Mouse (Mus musculus) embryonic fibroblast, embryonic 13.5 days (primary cell): Measurements from ENCODE around the gene Fam192a.
A peak's percentile ranks its signal among the peaks of the same experiment; 100 is the strongest.

ENCODE experiments used
- CTCF ChIP-seq: IDR thresholded peaks from 2 replicates; pipeline ENCODE4 v1.5.1; 2011; ENCODE audit warnings: mild to moderate bottlenecking, control low read depth, low read length, moderate library complexity, borderline replicate concordance; ENCODE audit not compliant: insufficient read depth
- POLR2A ChIP-seq: IDR thresholded peaks from 2 replicates; pipeline ENCODE4 v1.6.1; 2011; ENCODE audit warnings: low read depth, mild to moderate bottlenecking, control low read depth, low read length, moderate library complexity

DNA sequence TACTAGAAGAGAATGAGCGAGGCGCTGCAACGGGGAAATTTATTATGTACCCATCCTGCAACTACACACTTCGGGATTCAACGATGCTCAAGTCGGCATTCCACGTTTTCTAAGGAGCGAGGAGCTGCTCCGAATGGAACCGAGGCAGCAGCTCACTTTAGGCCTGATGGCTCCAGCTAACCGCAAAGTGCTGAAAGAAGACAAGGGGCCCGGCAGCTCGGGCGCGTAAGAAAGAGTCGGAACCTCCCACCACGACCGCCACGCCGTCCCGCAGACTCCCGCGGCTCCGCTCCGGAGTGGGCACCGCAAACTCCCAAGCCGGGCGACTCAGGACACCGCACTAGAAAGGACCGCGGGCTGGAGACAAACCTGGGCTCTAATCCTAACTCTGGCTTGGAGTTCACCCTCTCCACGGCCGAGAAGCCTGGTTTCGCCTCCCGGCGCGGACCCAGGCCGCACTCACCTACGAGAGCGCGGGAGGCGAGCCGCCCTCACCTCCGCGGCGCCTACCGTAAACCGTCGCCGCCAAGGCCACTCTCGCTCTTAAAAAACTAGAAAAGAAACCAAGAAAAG, 677 bp downstream of the Fam192a start:
- TF ChIP-seq POLR2A = peak; percentile 41; the same call in 1 of the 2 replicates
- TF ChIP-seq CTCF = no peak
